Mouse (Mus musculus): ENCODE data around the gene Pde3a.

Gene Pde3a

DNA sequence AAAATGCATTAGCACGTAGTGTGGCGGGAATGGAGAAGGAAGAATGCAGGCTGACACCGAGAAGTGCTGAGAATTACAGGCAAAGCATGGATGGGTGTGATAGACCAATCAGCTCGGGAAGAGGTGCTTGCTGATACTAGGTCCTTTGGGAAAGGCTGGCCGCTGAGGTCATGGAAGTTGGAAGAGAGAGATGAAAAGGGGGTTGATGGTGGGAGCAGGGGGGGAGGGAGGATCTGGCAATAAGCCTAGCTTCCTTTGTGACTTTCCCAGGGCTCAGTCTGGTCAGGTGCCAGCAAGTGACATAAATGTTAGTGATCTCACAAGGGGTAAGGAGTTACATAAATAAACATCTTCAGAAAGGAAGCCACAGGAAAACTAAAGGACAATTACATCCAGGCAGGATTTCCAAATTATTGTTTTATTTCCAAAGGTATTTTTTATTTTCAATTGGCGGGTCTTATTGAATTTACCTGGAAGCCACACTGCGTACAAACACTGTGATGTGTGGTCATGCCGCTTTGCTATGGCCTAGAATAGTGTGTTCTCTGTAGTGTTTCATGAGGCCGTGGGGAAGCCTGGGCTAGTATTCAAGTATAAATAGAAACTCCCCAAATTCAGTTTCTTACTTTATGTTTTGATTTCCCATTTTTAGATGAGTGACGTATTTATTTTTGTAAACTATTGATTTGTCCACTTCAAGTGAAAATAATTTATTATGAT, 236.4 kb downstream of the Pde3a start:
- in situ Hi-C loops (cut with MboI; ENCODE audit: unreplicated experiment in 2 of 2), result loop anchor here (25.0 kb wide), 1 partner anchor 1027 kb away; the partner anchor contains the start of gene Ldhb (in 2 of the 2)

- in situ Hi-C loops (cut with MboI; ENCODE audit: unreplicated experiment in 2 of 2), result loop anchor here (25.0 kb wide), 1 partner anchor 1025 kb away; the partner anchor contains the start of gene Ldhb (in 2 of the 2)
These were observed 238.2 kb downstream of the Pde3a start for GRCm38 (mm10) chr6:141487266-141487665.

DNA sequence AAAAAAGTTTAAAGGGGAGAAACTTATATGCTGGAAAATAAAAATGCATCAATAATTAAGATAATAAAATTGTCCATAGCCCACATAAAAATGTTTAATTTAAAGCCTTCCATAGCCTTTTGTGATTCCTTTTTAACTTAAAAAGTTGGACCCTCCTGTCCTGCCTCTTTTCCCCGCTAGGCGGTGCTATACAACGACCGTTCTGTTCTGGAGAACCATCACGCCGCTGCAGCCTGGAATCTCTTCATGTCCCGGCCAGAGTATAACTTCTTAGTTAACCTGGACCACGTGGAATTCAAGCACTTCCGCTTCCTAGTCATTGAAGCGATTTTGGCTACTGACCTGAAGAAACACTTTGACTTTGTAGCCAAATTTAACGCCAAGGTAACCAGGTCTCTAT, 239.6 kb downstream of the Pde3a start:
- in situ Hi-C loops (cut with MboI; ENCODE audit: unreplicated experiment in 2 of 2), result loop anchor here (25.0 kb wide), 1 partner anchor 1024 kb away; the partner anchor contains the start of gene Ldhb (in 2 of the 2)

GRCm38 (mm10) chr6:141494909-141495308, 245.8 kb downstream of the Pde3a start:
- in situ Hi-C loops (cut with MboI; ENCODE audit: unreplicated experiment in 2 of 2), result loop anchor here (25.0 kb wide), 1 partner anchor 1017 kb away; the partner anchor contains the start of gene Ldhb (in 2 of the 2)

DNA sequence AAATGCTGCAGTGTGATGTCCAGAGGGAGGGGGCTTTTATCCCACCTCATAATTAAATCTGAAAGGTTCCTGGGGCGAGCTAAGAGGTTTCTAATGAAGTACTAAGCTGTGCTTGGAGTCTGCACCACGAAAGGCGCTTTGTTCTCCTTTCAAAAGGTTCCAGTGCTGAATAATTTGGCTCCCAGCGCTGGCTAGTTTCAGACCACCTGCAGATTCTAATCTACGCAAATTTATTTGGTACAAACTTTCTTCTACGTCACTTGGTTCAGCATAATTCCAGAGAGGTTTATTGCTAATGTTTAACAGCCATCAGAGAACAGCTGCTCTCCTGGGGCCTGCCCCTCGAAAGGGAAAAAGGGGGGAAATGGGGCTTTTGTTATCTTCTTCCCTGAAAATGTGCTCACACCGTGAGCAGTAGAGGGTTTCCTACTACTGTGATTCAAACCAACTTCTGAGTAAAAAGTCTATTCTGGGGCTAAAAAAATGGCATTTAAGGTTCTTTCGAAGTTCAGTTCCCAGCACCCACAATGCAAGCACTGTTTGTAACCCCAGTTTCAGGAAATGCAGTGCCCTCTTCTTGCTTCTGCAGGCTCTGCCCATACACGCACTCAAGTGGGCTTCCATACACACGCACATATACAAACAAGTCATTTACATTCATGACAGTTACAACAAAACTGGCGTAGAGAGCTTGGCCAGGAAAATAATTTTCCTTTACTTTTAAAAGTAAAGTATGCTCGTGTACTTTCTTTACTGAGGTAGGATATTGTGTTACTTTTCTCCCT, 246.8 kb downstream of the Pde3a start:
- in situ Hi-C loops (cut with MboI; ENCODE audit: unreplicated experiment in 2 of 2), result loop anchor here (25.0 kb wide), 1 partner anchor 1016 kb away; the partner anchor contains the start of gene Ldhb (in 2 of the 2)

GRCm38 (mm10) chr6:141499511-141499910, 250.4 kb downstream of the Pde3a start:
- in situ Hi-C loops (cut with MboI; ENCODE audit: unreplicated experiment in 2 of 2), result loop anchor here (25.0 kb wide), 1 partner anchor 1013 kb away; the partner anchor contains the start of gene Ldhb (in 2 of the 2)

DNA sequence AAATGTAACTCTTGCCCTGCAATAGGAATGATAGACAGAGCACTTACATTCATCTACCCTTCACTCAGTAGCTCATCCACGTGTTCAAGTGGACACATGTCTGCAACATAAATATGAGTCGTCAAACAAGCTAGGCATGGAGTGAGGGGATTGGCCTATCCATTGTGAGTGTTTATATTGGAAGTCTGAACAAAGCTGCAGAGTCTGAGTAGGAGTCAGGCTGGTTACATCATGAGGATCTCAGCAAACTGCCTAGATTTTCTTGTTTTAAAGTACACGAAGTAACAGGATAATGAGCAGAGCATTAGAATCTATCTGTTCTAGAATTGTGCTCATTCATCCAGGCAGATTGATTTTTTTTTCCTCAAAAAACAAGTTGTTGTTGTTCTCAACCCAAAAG, 252.1 kb downstream of the Pde3a start:
- in situ Hi-C loops (cut with MboI; ENCODE audit: unreplicated experiment in 2 of 2), result no loop called here

- in situ Hi-C loops (cut with MboI; ENCODE audit: unreplicated experiment in 2 of 2), result no loop called here
These were observed 273.5 kb downstream of the Pde3a start for GRCm38 (mm10) chr6:141522541-141522940.

GRCm38 (mm10) chr6:141523747-141524640, 274.9 kb downstream of the Pde3a start, which contains the start of gene Slco1c1:
Slco1c1 (plus strand) TSS chr6:141524368.
- in situ Hi-C loops (cut with MboI; ENCODE audit: unreplicated experiment in 2 of 2), result no loop called here

GRCm38 (mm10) chr6:141525787-141526186, 276.7 kb downstream of the Pde3a start:
- in situ Hi-C loops (cut with MboI; ENCODE audit: unreplicated experiment in 2 of 2), result no loop called here

- in situ Hi-C loops (cut with MboI; ENCODE audit: unreplicated experiment in 2 of 2), result no loop called here
These were observed 281.8 kb downstream of the Pde3a start for GRCm38 (mm10) chr6:141530865-141531264.

- in situ Hi-C loops (cut with MboI; ENCODE audit: unreplicated experiment in 2 of 2), result no loop called here
These were observed 288.2 kb downstream of the Pde3a start for GRCm38 (mm10) chr6:141537298-141537697.

- in situ Hi-C loops (cut with MboI; ENCODE audit: unreplicated experiment in 2 of 2), result no loop called here
These were observed 292.1 kb downstream of the Pde3a start for GRCm38 (mm10) chr6:141541136-141541535.

- in situ Hi-C loops (cut with MboI; ENCODE audit: unreplicated experiment in 2 of 2), result no loop called here
These were observed 294.3 kb downstream of the Pde3a start for GRCm38 (mm10) chr6:141543344-141543743.
